Mouse (Mus musculus) heart, embryonic 14.5 days (tissue): ENCODE results near the gene Dus1l. TPM values are rescaled to one million over a fixed set of nuclear protein-coding genes. Genes with fewer than 3 reads are reported as not detected.
"Not testable (repeated sequence)": the region's sequence is repeated elsewhere in the genome, so short reads cannot be mapped to it uniquely, and the experiment has no call there.

Experiments used
- ATAC-seq: fragments of 200-750 bp; cut with Nextera tagmentation; 2 replicates; pipeline ENCODE4 v1.8.0; 2017; ENCODE audit warnings: low read depth, moderate TSS enrichment; ENCODE audit not compliant: insufficient number of reproducible peaks, insufficient read depth, low FRiP score
- H3K27ac ChIP-seq, 2 experiments: fragments of 200-500 bp in 1 of 2; fragments of 300-500 bp in 1 of 2; sonication (generic) in 1 of 2; replicated peaks in 1 of 2; 2 replicates each; pipeline ENCODE4 v1.5.1; 2012 to 2014; ENCODE audit warnings: low read depth in 2 of 2, low read length in 2 of 2, control low read depth in 1 of 2, mild to moderate bottlenecking in 1 of 2, mixed read lengths in 1 of 2; ENCODE audit not compliant: control insufficient read depth in 1 of 2, insufficient read depth in 1 of 2
- H3K27me3 ChIP-seq: fragments of 300-500 bp; sonication (generic); 2 replicates; pipeline ENCODE4 v1.6.1; 2014; ENCODE audit warnings: mild to moderate bottlenecking, low read length, control low read depth; ENCODE audit not compliant: control insufficient read depth, insufficient read depth
- H3K36me3 ChIP-seq: fragments of 300-500 bp; sonication (generic); 2 replicates; pipeline ENCODE4 v1.6.1; 2014; ENCODE audit warnings: mild to moderate bottlenecking, control low read depth, low read length, mixed read lengths; ENCODE audit not compliant: control insufficient read depth, insufficient read depth
- H3K4me1 ChIP-seq, 2 experiments: fragments of 200-500 bp in 1 of 2; fragments of 300-500 bp in 1 of 2; sonication (generic) in 1 of 2; 2 replicates each; pipeline ENCODE4 v1.6.1; 2012 to 2014; ENCODE audit warnings: low read length in 2 of 2, control low read depth in 1 of 2, mixed read lengths in 1 of 2; ENCODE audit not compliant: control insufficient read depth in 2 of 2, insufficient read depth in 2 of 2
- H3K4me2 ChIP-seq: fragments of 300-500 bp; sonication (generic); 2 replicates; pipeline ENCODE4 v1.6.1; 2014; ENCODE audit warnings: mild to moderate bottlenecking, low read length
- H3K4me3 ChIP-seq, 2 experiments: fragments of 200-500 bp in 1 of 2; fragments of 300-500 bp in 1 of 2; sonication (generic) in 1 of 2; 2 replicates each; pipeline ENCODE4 v1.5.1; 2012 to 2014; ENCODE audit warnings: low read length in 2 of 2, mild to moderate bottlenecking in 2 of 2, control low read depth in 1 of 2, low read depth in 1 of 2, moderate library complexity in 1 of 2; ENCODE audit not compliant: control insufficient read depth in 1 of 2, insufficient read depth in 1 of 2
- H3K9ac ChIP-seq: fragments of 300-500 bp; sonication (generic); 2 replicates; pipeline ENCODE4 v1.6.1; 2014; ENCODE audit warnings: mild to moderate bottlenecking, low read length
- H3K9me3 ChIP-seq: fragments of 300-500 bp; sonication (generic); 2 replicates; pipeline ENCODE4 v1.6.1; 2016; ENCODE audit warnings: low read length, control low read depth; ENCODE audit not compliant: control insufficient read depth
- WGBS: fragments of 180-500 bp; shearing (Covaris S2); extraction: QIAGEN DNeasy Blood & Tissue Kit; methylation state at CpG from one replicate; pipeline ENCODE4 v1.1.7; 2014; 5-methylcytosine and 5-hydroxymethylcytosine counted together
- polyA plus RNA-seq: library from polyadenylated mRNA; unstranded; fragments of >200 nt; fragmentation: Nextera tagmentation; extraction: Ambion mirVana; gene quantifications from 2 replicates; pipeline ENCODE4 v1.2.1, GENCODE M21; 2014

The Dus1l gene
- 43.6 and 44.5 TPM in 2 replicates for polyA plus RNA-seq

GRCm38 (mm10) chr11:120795756-120796613, at the start of gene Dus1l:
Gene Dus1l (minus strand): TSS chr11:120796403.
- ATAC-seq = peak; percentile 77
- Histone ChIP-seq H3K9ac (peak within 1 kb of the TSS; percentile 95), H3K27ac (peak within 1 kb of the TSS; percentile 72 to 84), H3K9me3 (no peaks in the 10 kb centered on the region), H3K4me1 (peaks cover 11 to 16% of the 10 kb centered on the region in 2 experiments), H3K27me3 (no peaks in the 10 kb centered on the region), H3K36me3 (peaks cover 37% of the 10 kb centered on the region), H3K4me2 (peak within 1 kb of the TSS; percentile 90), H3K4me3 (peak within 1 kb of the TSS; percentile 78 to 83)
- WGBS = 2% methylated on average over 59 of the region's 59 CpGs

- 83% methylated on average over 4 of the region's 4 CpGs for WGBS
- no peaks in the 10 kb centered on the region for H3K36me3 ChIP-seq
- no peaks in the 10 kb centered on the region for H3K27me3 ChIP-seq
- H3K4me1 ChIP-seq = peaks cover 3% of the 10 kb centered on the region in 2 experiments; a peak in 3 of 4 replicates
- no peak for ATAC-seq
- H3K4me3 ChIP-seq = no peak overlapping the region
- H3K9me3 ChIP-seq = no peaks in the 10 kb centered on the region
- no peak overlapping the region for H3K27ac ChIP-seq
- no peak overlapping the region for H3K4me2 ChIP-seq
- no peak overlapping the region for H3K9ac ChIP-seq
Measured at GRCm38 (mm10) chr11:120844329-120844728, 48.1 kb upstream of the Dus1l start.

GRCm38 (mm10) chr11:120833555-120834280, 37.5 kb upstream of the Dus1l start:
- 26% methylated on average over 8 of the region's 8 CpGs for WGBS

GRCm38 (mm10) chr11:120832962-120833361, 36.8 kb upstream of the Dus1l start:
- not testable (repeated sequence) for H3K36me3 ChIP-seq, ATAC-seq, H3K4me3 ChIP-seq, H3K9ac ChIP-seq, H3K4me2 ChIP-seq, H3K27me3 ChIP-seq, H3K9me3 ChIP-seq
- peak overlapping the region in 1 of 2 experiments; percentile 21; a peak in 1 of 4 replicates for H3K27ac ChIP-seq
- WGBS = 90% methylated on average over 5 of the region's 5 CpGs
- H3K4me1 ChIP-seq = peaks cover 10 to 14% of the 10 kb centered on the region in 2 experiments

More at GRCm38 (mm10) chr11:120833555-120834280, 37.5 kb upstream of the Dus1l start:
- H3K9ac ChIP-seq = 0 out of 2 replicates have a peak overlapping the region, but pooled peaks have one; percentile 1
- no peaks in the 10 kb centered on the region for H3K27me3 ChIP-seq
- peaks cover 10 to 21% of the 10 kb centered on the region in 2 experiments for H3K4me1 ChIP-seq
- ATAC-seq = no peak
- H3K9me3 ChIP-seq = no peaks in the 10 kb centered on the region
- no peak overlapping the region for H3K4me2 ChIP-seq
- H3K4me3 ChIP-seq = no peak overlapping the region
- peak overlapping the region; percentile 21 to 25; a peak in 3 of 4 replicates for H3K27ac ChIP-seq
- no peaks in the 10 kb centered on the region for H3K36me3 ChIP-seq

GRCm38 (mm10) chr11:120831659-120832440, 35.6 kb upstream of the Dus1l start:
- Histone ChIP-seq H3K9me3 (no peaks in the 10 kb centered on the region), H3K27me3 (no peaks in the 10 kb centered on the region), H3K9ac (no peak overlapping the region), H3K4me2 (no peak overlapping the region), H3K4me1 (peaks cover 10 to 14% of the 10 kb centered on the region in 2 experiments), H3K27ac (no peak overlapping the region), H3K36me3 (no peaks in the 10 kb centered on the region), H3K4me3 (no peak overlapping the region)
- 86% methylated on average over 3 of the region's 3 CpGs for WGBS
- ATAC-seq = no peak

GRCm38 (mm10) chr11:120830686-120831085, 34.5 kb upstream of the Dus1l start:
- no peaks in the 10 kb centered on the region for H3K36me3 ChIP-seq

More at GRCm38 (mm10) chr11:120830686-120831085, 34.5 kb upstream of the Dus1l start:
- H3K27me3 ChIP-seq = no peaks in the 10 kb centered on the region
- no peak overlapping the region for H3K27ac ChIP-seq
- no peaks in the 10 kb centered on the region for H3K9me3 ChIP-seq
- no peak for ATAC-seq
- no peak overlapping the region for H3K9ac ChIP-seq
- no peak overlapping the region for H3K4me3 ChIP-seq
- H3K4me1 ChIP-seq = peaks cover 10 to 15% of the 10 kb centered on the region in 2 experiments
- 82% methylated on average over 12 of the region's 12 CpGs for WGBS
- no peak overlapping the region for H3K4me2 ChIP-seq
